Mouse (Mus musculus): Measurements from ENCODE around the gene Tefm. TPM values are rescaled to one million over a fixed set of nuclear protein-coding genes. Genes with fewer than 3 reads are reported as not detected.
"Not testable (repeated sequence)": the region's sequence is repeated elsewhere in the genome, so short reads cannot be mapped to it uniquely, and the experiment has no call there.

The Tefm gene
- total RNA-seq, 2 experiments from 2014 or later = 8.4 to 9.6 TPM

GRCm38 (mm10) chr11:80159018-80159417 is 17.0 kb upstream of the Tefm start:
- no peak for DNase-seq (ENCODE audit: low spot score in 2 of 2)

GRCm38 (mm10) chr11:80156841-80157240 is 14.9 kb upstream of the Tefm start:
- no peak for DNase-seq (ENCODE audit: low spot score in 2 of 2)

GRCm38 (mm10) chr11:80155961-80156360 is 14.0 kb upstream of the Tefm start:
- DNase-seq (ENCODE audit: low spot score in 2 of 2) = no peak

GRCm38 (mm10) chr11:80155541-80155940 is 13.6 kb upstream of the Tefm start:
- no peak for DNase-seq (ENCODE audit: low spot score in 2 of 2)

GRCm38 (mm10) chr11:80154501-80154900 is 12.5 kb upstream of the Tefm start:
- no peak for DNase-seq (ENCODE audit: low spot score in 2 of 2)

GRCm38 (mm10) chr11:80153857-80154495 is 12.0 kb upstream of the Tefm start, which contains the start of gene Adap2:
Adap2 (plus strand) TSS chr11:80154105.
- DNase-seq (ENCODE audit: low spot score in 2 of 2) = peak; percentile 36 to 62

GRCm38 (mm10) chr11:80152376-80152775 is 10.4 kb upstream of the Tefm start:
- DNase-seq (ENCODE audit: low spot score in 2 of 2) = no peak

GRCm38 (mm10) chr11:80151541-80151940 is 9.6 kb upstream of the Tefm start:
- DNase-seq (ENCODE audit: low spot score in 2 of 2) = no peak

GRCm38 (mm10) chr11:80150566-80150965 is 8.6 kb upstream of the Tefm start:
- DNase-seq (ENCODE audit: low spot score in 2 of 2) = no peak

- no peak for DNase-seq (ENCODE audit: low spot score in 2 of 2)
Measured at GRCm38 (mm10) chr11:80149412-80150023, 7.5 kb upstream of the Tefm start.

GRCm38 (mm10) chr11:80148974-80149373 is 7.0 kb upstream of the Tefm start:
- DNase-seq (ENCODE audit: low spot score in 2 of 2) = not testable (repeated sequence)

GRCm38 (mm10) chr11:80148313-80148712 is 6.3 kb upstream of the Tefm start:
- DNase-seq (ENCODE audit: low spot score in 2 of 2) = no peak

GRCm38 (mm10) chr11:80147748-80148147 is 5.8 kb upstream of the Tefm start:
- no peak for DNase-seq (ENCODE audit: low spot score in 2 of 2)

GRCm38 (mm10) chr11:80145787-80146275 is 3.9 kb upstream of the Tefm start:
- DNase-seq (ENCODE audit: low spot score in 2 of 2) = peak in 1 of 2 experiments; percentile 44

GRCm38 (mm10) chr11:80142872-80143271 is 897 bp upstream of the Tefm start:
- no peak for DNase-seq (ENCODE audit: low spot score in 2 of 2)

GRCm38 (mm10) chr11:80137773-80138172 is 4.2 kb downstream of the Tefm start:
- DNase-seq (ENCODE audit: low spot score in 2 of 2) = no peak

- DNase-seq (ENCODE audit: low spot score in 2 of 2) = peak; percentile 41 to 74
Measured at GRCm38 (mm10) chr11:80136786-80137185, 5.2 kb downstream of the Tefm start.

GRCm38 (mm10) chr11:80135954-80136683 is 5.9 kb downstream of the Tefm start:
- DNase-seq (ENCODE audit: low spot score in 2 of 2) = no peak

- DNase-seq (ENCODE audit: low spot score in 2 of 2) = peak in 1 of 2 experiments; percentile 32
Measured at GRCm38 (mm10) chr11:80134744-80135143, 7.2 kb downstream of the Tefm start.

- DNase-seq (ENCODE audit: low spot score in 2 of 2) = no peak
Measured at GRCm38 (mm10) chr11:80132050-80132449, 9.9 kb downstream of the Tefm start.

GRCm38 (mm10) chr11:80116411-80116810 is 25.6 kb downstream of the Tefm start:
- no peak for DNase-seq (ENCODE audit: low spot score in 2 of 2)

- no peak for DNase-seq (ENCODE audit: low spot score in 2 of 2)
Measured at GRCm38 (mm10) chr11:80104407-80104806, 37.6 kb downstream of the Tefm start.

Measured in layer of hippocampus, adult 18-20 months (tissue).